ENCODE assay signal across 26 mouse cellular contexts in the genomic region with DNA sequence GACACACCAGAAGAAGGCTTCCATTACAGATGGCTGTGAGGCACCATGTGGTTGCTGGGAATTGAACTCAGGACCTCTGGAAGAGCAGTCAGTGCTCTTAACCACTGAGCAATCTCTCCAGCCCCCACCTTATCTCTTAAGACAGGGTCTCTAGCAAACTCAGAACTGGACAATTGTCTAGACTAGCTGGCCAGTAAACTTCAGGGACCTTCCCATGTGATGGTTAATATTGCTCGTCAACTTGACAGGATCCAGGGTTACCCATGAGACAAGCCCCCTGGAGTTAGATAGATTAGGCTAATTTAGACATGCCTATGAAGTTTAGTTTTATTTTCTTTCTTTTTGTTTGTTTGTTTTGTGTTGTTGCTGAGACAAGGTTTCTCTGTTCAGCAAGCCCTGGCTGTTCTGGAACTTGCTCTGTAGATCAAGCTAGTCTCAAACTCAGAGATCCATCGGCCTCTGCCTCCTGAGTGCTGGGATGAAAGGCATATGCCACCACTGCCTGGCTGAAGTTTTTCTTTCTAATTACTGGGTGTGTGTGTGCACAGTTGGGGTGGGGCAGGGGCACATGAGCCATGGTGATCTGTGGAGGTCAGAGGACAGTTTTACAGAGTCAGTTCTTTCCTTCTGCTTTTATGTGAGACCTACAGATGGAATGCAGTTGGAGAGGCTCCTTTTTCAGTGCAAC. TPM values are rescaled to one million over a fixed set of nuclear protein-coding genes. Genes with fewer than 3 reads are reported as not detected.
DNase-seq lines count a peak whose midpoint lies in the region; ATAC-seq lines count a peak whose summit lies in the region.
"Had no signal": no experiment of that assay in that cellular context is flagged by ENCODE, and none has a peak within 500 bp of the region (broad histone marks: within the 10 kb centered on the region; RNA-seq: fewer than 3 reads in every experiment).

No protein-coding gene starts in this region.

- H3K4me3 ChIP-seq in stomach, embryonic 16.5 days (replicated peaks; ENCODE audit: low read length): no peak overlapping the region
- no peak overlapping the region for H3K4me3 ChIP-seq in hindbrain, embryonic 13.5 days
- H3K4me3 ChIP-seq: embryonic facial prominence, embryonic 10.5 days; embryonic facial prominence, embryonic 13.5 days; erythroblast, embryonic 14.5 days; forebrain, embryonic 12.5 days; forebrain, embryonic 15.5 days; heart, embryonic 12.5 days; heart, embryonic 15.5 days; hindbrain, embryonic 10.5 days had no signal

- DNase-seq in heart, adult 11 months: peak; percentile 55
- DNase-seq in heart, adult 9 months (ENCODE audit: low spot score in 2 of 2): no peak
- DNase-seq in large intestine, adult 2 months (ENCODE audit: low read depth, low spot score): peak; percentile 73
- no peak for DNase-seq in thymus, postnatal 4 days
- DNase-seq: adrenal gland, postnatal 10 days; adrenal gland, postnatal 36 days; cerebellum, adult 18-20 months; cerebellum, adult 9-11 months; cerebellum, postnatal 25 days; embryo, embryonic 11 days; gastrocnemius, postnatal 25 days; heart, postnatal 10 days; heart, postnatal 36 days had no signal

- ATAC-seq in stomach, embryonic 16.5 days (ENCODE audit: insufficient read depth, low FRiP score): peak; percentile 60; the same call in 1 of the 2 replicates
- no peak for ATAC-seq in hindbrain, embryonic 13.5 days (ENCODE audit: low FRiP score)
- no peak for ATAC-seq in granulocyte monocyte progenitor cell, adult 5-6 weeks (replicated peaks; ENCODE audit: poor library complexity, severe bottlenecking)
- ATAC-seq: forebrain, embryonic 15.5 days; hindbrain, postnatal 0 days had no signal

- H3K9me3 ChIP-seq in stomach, embryonic 16.5 days (replicated peaks; ENCODE audit: control insufficient read depth, low read length): no peaks in the 10 kb centered on the region
- H3K9me3 ChIP-seq in hindbrain, embryonic 13.5 days: no peaks in the 10 kb centered on the region
- H3K9me3 ChIP-seq: embryonic facial prominence, embryonic 10.5 days; embryonic facial prominence, embryonic 13.5 days; forebrain, embryonic 12.5 days; forebrain, embryonic 15.5 days; heart, embryonic 12.5 days; heart, embryonic 15.5 days; hindbrain, embryonic 10.5 days had no signal

- no peaks in the 10 kb centered on the region for H3K4me1 ChIP-seq in stomach, embryonic 16.5 days (ENCODE audit: control insufficient read depth, insufficient read depth, low read length)
- no peaks in the 10 kb centered on the region for H3K4me1 ChIP-seq in hindbrain, embryonic 13.5 days (replicated peaks)
- H3K4me1 ChIP-seq: embryonic facial prominence, embryonic 10.5 days; embryonic facial prominence, embryonic 13.5 days; forebrain, embryonic 12.5 days; forebrain, embryonic 15.5 days; heart, embryonic 12.5 days; heart, embryonic 15.5 days; hindbrain, embryonic 10.5 days had no signal

- H3K36me3 ChIP-seq in stomach, embryonic 16.5 days (ENCODE audit: control insufficient read depth, insufficient read depth, low read length): no peaks in the 10 kb centered on the region
- H3K36me3 ChIP-seq in hindbrain, embryonic 13.5 days: no peaks in the 10 kb centered on the region
- H3K36me3 ChIP-seq: embryonic facial prominence, embryonic 10.5 days; embryonic facial prominence, embryonic 13.5 days; forebrain, embryonic 12.5 days; forebrain, embryonic 15.5 days; heart, embryonic 12.5 days; heart, embryonic 15.5 days; hindbrain, embryonic 10.5 days had no signal

- 40% methylated on average over 2 of the region's 2 CpGs for WGBS in large intestine, adult 2 months
- WGBS in stomach, embryonic 16.5 days: 69% methylated on average over 2 of the region's 2 CpGs
- WGBS in hindbrain, embryonic 13.5 days: 88% methylated on average over 2 of the region's 2 CpGs

- H3K4me2 ChIP-seq in stomach, embryonic 16.5 days (ENCODE audit: low read depth, low read length): no peak overlapping the region
- H3K4me2 ChIP-seq in hindbrain, embryonic 13.5 days: no peak overlapping the region
- H3K4me2 ChIP-seq: embryonic facial prominence, embryonic 13.5 days; forebrain, embryonic 12.5 days; forebrain, embryonic 15.5 days; heart, embryonic 12.5 days; heart, embryonic 15.5 days; hindbrain, embryonic 14.5 days had no signal

- no peak overlapping the region for H3K9ac ChIP-seq in stomach, embryonic 16.5 days (ENCODE audit: low read length)
- no peak overlapping the region for H3K9ac ChIP-seq in hindbrain, embryonic 13.5 days
- H3K9ac ChIP-seq: embryonic facial prominence, embryonic 13.5 days; forebrain, embryonic 12.5 days; forebrain, embryonic 15.5 days; heart, embryonic 12.5 days; heart, embryonic 15.5 days; hindbrain, embryonic 14.5 days had no signal

- H3K27me3 ChIP-seq in stomach, embryonic 16.5 days (ENCODE audit: control insufficient read depth, insufficient read depth, low read length): no peaks in the 10 kb centered on the region
- H3K27me3 ChIP-seq in hindbrain, embryonic 13.5 days: no peaks in the 10 kb centered on the region
- H3K27me3 ChIP-seq: embryonic facial prominence, embryonic 13.5 days; forebrain, embryonic 12.5 days; forebrain, embryonic 15.5 days; heart, embryonic 12.5 days; heart, embryonic 15.5 days had no signal

- H3K27ac ChIP-seq in stomach, embryonic 16.5 days (ENCODE audit: low read length): no peak overlapping the region
- no peak overlapping the region for H3K27ac ChIP-seq in hindbrain, embryonic 13.5 days
- H3K27ac ChIP-seq: embryonic facial prominence, embryonic 10.5 days; embryonic facial prominence, embryonic 13.5 days; forebrain, embryonic 12.5 days; forebrain, embryonic 15.5 days; heart, embryonic 15.5 days; hindbrain, embryonic 10.5 days; hindbrain, embryonic 14.5 days; hindbrain, postnatal 0 days had no signal

RNA-seq across cellular contexts. Expression of a gene that starts 23.6 kb away (rescaled TPM):
- 6.9 and 8.4 TPM in 2 replicates for polyA plus RNA-seq in large intestine, adult 2 months (2012; rRNA removed)
- 3.6 and 3.9 TPM in 2 replicates for polyA plus RNA-seq in stomach, embryonic 16.5 days (2015; fragmentation: Nextera tagmentation; extraction: Ambion mirVana)
- polyA plus RNA-seq in hindbrain, embryonic 13.5 days (2015; fragmentation: Nextera tagmentation; extraction: Ambion mirVana): 3.2 and 3.4 TPM in 2 replicates
- 22.7 and 25.1 TPM in 2 replicates for total RNA-seq in granulocyte monocyte progenitor cell, adult 5-6 weeks (2014; fragmentation: Nextera tagmentation)
- total RNA-seq in granulocyte monocyte progenitor cell, adult 5-6 weeks (2017): 25.3 and 28.0 TPM in 2 replicates

RNA-seq across cellular contexts. Expression of a gene that starts 46.3 kb away (rescaled TPM):
- polyA plus RNA-seq in large intestine, adult 2 months (2012; rRNA removed): 0.12 and 0.16 TPM in 2 replicates
- 0.18 and 0.24 TPM in 2 replicates for polyA plus RNA-seq in stomach, embryonic 16.5 days (2015; fragmentation: Nextera tagmentation; extraction: Ambion mirVana)
- 0.55 and 0.58 TPM in 2 replicates for polyA plus RNA-seq in hindbrain, embryonic 13.5 days (2015; fragmentation: Nextera tagmentation; extraction: Ambion mirVana)
- 0.13 TPM in 1 of 2 replicates, not detected in the other for total RNA-seq in granulocyte monocyte progenitor cell, adult 5-6 weeks (2014; fragmentation: Nextera tagmentation)
- total RNA-seq in granulocyte monocyte progenitor cell, adult 5-6 weeks (2017): 0.31 TPM in 1 of 2 replicates, not detected in the other
- polyA plus RNA-seq: erythroblast, embryonic 14.5 days had no signal

RNA-seq across cellular contexts. Expression of a gene that starts 46.4 kb away (rescaled TPM):
- 142 and 154 TPM in 2 replicates for polyA plus RNA-seq in large intestine, adult 2 months (2012; rRNA removed)
- polyA plus RNA-seq in stomach, embryonic 16.5 days (2015; fragmentation: Nextera tagmentation; extraction: Ambion mirVana): 92.4 and 110 TPM in 2 replicates
- polyA plus RNA-seq in hindbrain, embryonic 13.5 days (2015; fragmentation: Nextera tagmentation; extraction: Ambion mirVana): 63.0 and 64.3 TPM in 2 replicates
- 53.9 and 55.8 TPM in 2 replicates for total RNA-seq in granulocyte monocyte progenitor cell, adult 5-6 weeks (2014; fragmentation: Nextera tagmentation)
- total RNA-seq in granulocyte monocyte progenitor cell, adult 5-6 weeks (2017): 46.9 and 53.5 TPM in 2 replicates

Comparison
In these comparisons a context has a peak if more than half of its experiments do, and no peak if none do; other contexts are left out.
1. DNase-seq: peak in heart, adult 11 months (single experiment) and large intestine, adult 2 months (single experiment); none in heart, adult 9 months (0 of 2) and thymus, postnatal 4 days (single experiment).